Mouse (Mus musculus) forebrain, embryonic 11.5 days (tissue): Measurements from ENCODE around the gene Ptpn9. TPM values are rescaled to one million over a fixed set of nuclear protein-coding genes. Genes with fewer than 3 reads are reported as not detected.

ENCODE experiments used
- ATAC-seq: fragments of 200-750 bp; cut with Nextera tagmentation; replicated peaks from 2 replicates; pipeline ENCODE4 v1.8.0; 2017; ENCODE audit warnings: moderate TSS enrichment; ENCODE audit not compliant: low FRiP score
- DNase-seq: peaks from one replicate; pipeline ENCODE4 v3.0.0-alpha.2; 2017; ENCODE audit warnings: low spot score
- H3K27ac ChIP-seq: fragments of 300-500 bp; sonication (generic); 2 replicates; pipeline ENCODE4 v1.5.1; 2014; ENCODE audit warnings: low read depth, low read length
- H3K27me3 ChIP-seq: fragments of 300-500 bp; sonication (generic); 2 replicates; pipeline ENCODE4 v1.6.1; 2014; ENCODE audit warnings: mild to moderate bottlenecking, low read length, mixed read lengths; ENCODE audit not compliant: control insufficient read depth, insufficient read depth
- H3K36me3 ChIP-seq: fragments of 300-500 bp; sonication (generic); 2 replicates; pipeline ENCODE4 v1.6.1; 2014; ENCODE audit warnings: mild to moderate bottlenecking, low read length, moderate library complexity, mixed read lengths; ENCODE audit not compliant: control insufficient read depth, insufficient read depth
- H3K4me1 ChIP-seq: fragments of 300-500 bp; sonication (generic); replicated peaks from 2 replicates; pipeline ENCODE4 v1.6.1; 2014; ENCODE audit warnings: low read length, mixed read lengths; ENCODE audit not compliant: control insufficient read depth, insufficient read depth
- H3K4me2 ChIP-seq: fragments of 300-500 bp; sonication (generic); 2 replicates; pipeline ENCODE4 v1.6.1; 2014; ENCODE audit warnings: low read depth, mild to moderate bottlenecking, low read length, moderate library complexity, mixed read lengths; ENCODE audit not compliant: severe bottlenecking
- H3K4me3 ChIP-seq: fragments of 300-500 bp; sonication (generic); 2 replicates; pipeline ENCODE4 v1.5.1; 2014; ENCODE audit warnings: low read depth, low read length
- H3K9ac ChIP-seq: fragments of 300-500 bp; sonication (generic); 2 replicates; pipeline ENCODE4 v1.6.1; 2014; ENCODE audit warnings: low read length
- H3K9me3 ChIP-seq: fragments of 300-500 bp; sonication (generic); 2 replicates; pipeline ENCODE4 v1.6.1; 2016; ENCODE audit warnings: low read length, mixed read lengths; ENCODE audit not compliant: control insufficient read depth
- whole genome bisulfite sequencing: fragments of 180-500 bp; shearing (Covaris S2); extraction: QIAGEN DNeasy Blood & Tissue Kit; methylation state at CpG from one replicate; pipeline ENCODE4 v1.1.7; 2014; 5-methylcytosine and 5-hydroxymethylcytosine counted together
- polyA plus RNA-seq: library from polyadenylated mRNA; unstranded; fragments of >200 nt; fragmentation: Nextera tagmentation; extraction: Ambion mirVana; gene quantifications from 2 replicates; pipeline ENCODE4 v1.2.1, GENCODE M21; 2014

Ptpn9 gene
- polyA plus RNA-seq, 1 experiment from 2014 or later: 31.8 TPM

DNA sequence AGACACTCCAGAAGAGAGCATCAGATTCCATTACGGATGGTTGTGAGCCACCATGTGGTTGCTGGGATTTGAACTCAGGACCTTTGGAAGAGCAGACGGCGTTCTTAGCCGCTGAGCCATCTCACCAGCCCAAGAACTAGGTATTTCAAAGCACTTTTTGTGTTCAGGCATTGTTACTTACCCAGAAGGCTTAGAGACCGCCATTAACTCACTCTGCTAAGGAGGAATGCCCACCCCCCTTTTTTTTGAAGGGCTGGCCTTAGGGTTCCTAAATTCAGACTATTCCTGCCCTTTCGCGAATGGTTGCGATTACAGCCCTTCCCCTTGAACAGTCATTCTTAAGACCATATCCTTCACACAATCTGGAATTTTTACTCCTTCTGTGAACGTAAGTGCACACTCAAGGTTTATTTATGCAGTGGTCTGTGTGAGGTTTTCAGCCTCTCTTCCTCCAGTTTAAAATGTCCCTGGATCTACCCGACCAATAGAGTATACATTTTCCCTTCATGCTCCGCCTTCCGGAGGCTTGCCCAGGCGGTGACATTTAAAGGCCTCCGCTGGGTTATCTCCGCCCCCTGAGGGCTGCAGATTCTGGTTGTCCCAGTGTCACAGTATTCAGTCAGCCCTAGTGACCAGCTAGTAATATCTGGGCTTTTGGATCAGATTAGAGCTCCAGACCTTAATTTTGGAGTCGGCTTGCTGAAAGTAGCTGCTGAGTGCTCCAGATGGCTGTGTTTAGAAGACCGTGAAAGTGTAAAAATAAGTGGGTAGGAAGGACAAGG lies 80.3 kb downstream of the Ptpn9 start:
- no peak for ATAC-seq
- whole genome bisulfite sequencing: 6% methylated on average over 17 of the region's 17 CpGs

DNA sequence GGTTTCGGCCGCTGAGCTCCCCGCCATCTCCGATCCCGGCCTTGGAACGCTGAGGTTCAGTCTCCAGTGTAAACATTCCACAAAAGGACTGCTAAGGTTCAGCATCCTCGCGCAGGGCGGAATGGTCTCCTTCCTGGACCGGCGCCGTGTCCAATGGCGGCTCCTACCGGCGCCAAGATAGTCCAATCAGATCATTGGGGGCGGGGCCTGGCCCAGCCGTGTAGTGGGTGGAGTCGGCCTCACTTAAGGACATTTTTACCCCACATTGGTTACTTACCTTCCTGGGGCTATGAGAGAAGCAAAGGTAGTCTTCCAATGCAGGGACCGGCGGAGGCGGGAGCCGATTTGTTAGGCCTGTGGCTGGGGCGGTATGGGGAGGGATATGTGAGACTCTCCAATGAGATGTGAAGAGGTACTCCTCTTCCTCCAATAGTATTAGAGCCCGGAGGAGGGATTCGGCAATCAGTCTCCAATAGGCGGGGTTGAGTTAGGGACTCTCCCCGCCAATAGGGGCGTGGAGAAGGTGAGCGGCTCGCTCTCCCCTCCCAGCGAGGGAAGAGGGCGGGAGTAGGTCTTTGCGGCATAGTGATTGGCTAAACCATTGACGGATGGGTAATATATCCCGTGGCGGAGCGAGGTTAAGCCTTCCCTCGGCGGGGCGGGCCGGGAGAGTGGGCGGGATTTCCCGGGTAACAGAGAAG lies 81.1 kb downstream of the Ptpn9 start:
- Histone ChIP-seq H3K4me2 (peak overlapping the region; percentile 95), H3K4me3 (peak overlapping the region; percentile 88), H3K27me3 (no peaks in the 10 kb centered on the region), H3K9me3 (no peaks in the 10 kb centered on the region), H3K4me1 (no peaks in the 10 kb centered on the region; the same call in 1 of the 2 replicates), H3K9ac (peak overlapping the region; percentile 87), H3K36me3 (no peaks in the 10 kb centered on the region), H3K27ac (peak overlapping the region; percentile 98)
- WGBS: under 1% methylated on average over 43 of the region's 43 CpGs
- DNase-seq: peak; percentile 98
- ATAC-seq: peak; percentile 85

More for the DNA sequence above, 80.3 kb downstream of the Ptpn9 start:
- DNase-seq: peak; percentile 70
- Histone ChIP-seq H3K4me3 (peak overlapping the region; percentile 88), H3K27me3 (no peaks in the 10 kb centered on the region), H3K4me2 (peak overlapping the region; percentile 95), H3K9ac (peak overlapping the region; percentile 43), H3K4me1 (no peaks in the 10 kb centered on the region; the same call in 1 of the 2 replicates), H3K27ac (peak overlapping the region; percentile 98), H3K36me3 (no peaks in the 10 kb centered on the region), H3K9me3 (no peaks in the 10 kb centered on the region)

DNA sequence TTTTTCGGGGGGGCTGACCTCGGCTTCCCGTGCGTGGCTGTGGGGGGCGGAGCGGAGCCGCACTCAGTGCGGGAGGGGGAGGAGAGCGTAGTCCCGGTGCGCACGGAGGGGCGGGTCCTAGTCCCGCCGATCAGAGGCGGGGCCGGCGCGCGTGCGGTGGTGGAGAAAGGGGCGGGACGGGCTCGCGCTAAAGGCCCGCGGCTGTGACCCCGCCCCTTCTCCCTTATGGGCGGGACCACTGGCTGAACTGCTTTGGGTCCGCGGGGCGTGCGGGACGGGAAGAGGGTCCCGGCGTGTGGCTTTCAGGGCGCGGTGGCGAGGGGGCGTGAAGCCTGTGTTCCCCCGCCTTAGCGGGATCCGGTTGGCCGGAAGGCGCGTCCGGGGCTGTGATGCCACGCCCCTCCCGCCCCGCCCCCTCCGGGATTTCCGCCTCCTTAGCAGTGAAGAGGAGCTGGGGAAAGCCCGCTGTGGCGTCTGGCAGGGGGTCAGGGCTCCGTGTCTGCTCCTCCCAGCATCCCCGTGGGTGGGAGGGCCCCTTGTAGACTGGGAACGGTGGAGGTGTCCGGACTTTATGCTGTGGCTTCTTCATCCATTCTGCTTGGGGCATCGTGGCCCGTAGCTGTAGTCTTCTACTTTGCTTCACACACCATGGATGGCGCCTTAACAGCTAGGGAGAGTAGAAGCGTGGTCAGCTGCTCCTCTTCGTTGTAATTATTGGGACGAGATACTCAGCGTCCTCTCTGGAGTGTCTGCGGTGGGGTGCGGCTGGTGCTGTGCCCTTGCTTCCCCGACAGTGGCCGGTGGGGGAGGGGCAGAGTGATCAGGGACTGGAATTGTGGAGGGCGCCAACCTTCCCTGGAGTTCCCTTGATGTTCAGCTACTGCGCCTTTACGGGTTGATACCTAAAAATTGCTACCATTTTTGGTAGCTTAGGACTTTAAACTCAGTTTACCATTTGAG lies 82.3 kb downstream of the Ptpn9 start:
- 2% methylated on average over 69 of the region's 72 CpGs for WGBS
- Histone ChIP-seq H3K36me3 (no peaks in the 10 kb centered on the region), H3K27me3 (no peaks in the 10 kb centered on the region), H3K4me3 (peak overlapping the region; percentile 88), H3K4me2 (peak overlapping the region; percentile 95), H3K27ac (peak overlapping the region; percentile 96), H3K9me3 (no peaks in the 10 kb centered on the region), H3K9ac (peak overlapping the region; percentile 87), H3K4me1 (no peaks in the 10 kb centered on the region; the same call in 1 of the 2 replicates)
- DNase-seq: peak; percentile 93
- peak; percentile 19 for ATAC-seq

DNA sequence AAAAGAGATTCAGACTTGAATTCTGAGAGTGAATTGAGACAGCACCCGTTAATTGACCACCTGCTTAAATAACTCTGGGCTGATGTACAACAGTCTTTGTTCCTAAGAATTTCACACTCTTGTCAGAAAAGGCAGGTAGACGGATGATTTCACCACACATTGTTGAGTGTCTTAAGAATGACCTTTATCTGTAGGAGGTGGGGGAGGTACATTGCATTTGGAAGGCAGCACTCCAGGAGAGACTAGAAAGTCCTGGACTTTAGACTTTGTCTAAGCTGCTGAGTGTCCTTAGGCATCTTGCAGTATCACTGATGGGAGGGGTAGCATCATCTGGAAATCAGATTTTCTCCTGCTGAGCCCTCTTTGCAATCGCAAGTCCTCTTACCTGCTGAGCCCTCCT lies 87.5 kb downstream of the Ptpn9 start:
- ATAC-seq (no peak), DNase-seq (no peak)
- Histone ChIP-seq H3K4me1 (no peaks in the 10 kb centered on the region), H3K4me2 (no peak overlapping the region), H3K27ac (no peak overlapping the region), H3K9me3 (no peaks in the 10 kb centered on the region), H3K27me3 (no peaks in the 10 kb centered on the region), H3K36me3 (no peaks in the 10 kb centered on the region), H3K4me3 (no peak overlapping the region), H3K9ac (no peak overlapping the region)
- WGBS: 84% methylated on average over 3 of the region's 3 CpGs

Other genes with a start within 250 kb of the Ptpn9 start
- 2.5 and 3.2 TPM in 2 replicates for gene Lingo1, start 198.5 kb upstream of the Ptpn9 start, polyA plus RNA-seq
- gene Odf3l1, start 130.2 kb upstream of the Ptpn9 start, polyA plus RNA-seq: not detected in 2 replicates
- 1.4 and 2.0 TPM in 2 replicates for gene Cspg4, start 129.9 kb upstream of the Ptpn9 start, polyA plus RNA-seq
- 5.8 and 6.0 TPM in 2 replicates for gene Snx33, start 66.6 kb upstream of the Ptpn9 start, polyA plus RNA-seq
- gene Imp3, start 57.4 kb upstream of the Ptpn9 start, polyA plus RNA-seq: 63.6 and 65.4 TPM in 2 replicates
- gene Snupn, start 44.0 kb upstream of the Ptpn9 start, polyA plus RNA-seq: 27.8 and 28.4 TPM in 2 replicates
- 63.7 and 71.4 TPM in 2 replicates for gene Sin3a, start 77.1 kb downstream of the Ptpn9 start, polyA plus RNA-seq
- gene Man2c1, start 135.8 kb downstream of the Ptpn9 start, polyA plus RNA-seq: 37.6 and 41.3 TPM in 2 replicates
- 5.2 and 5.4 TPM in 2 replicates for gene Neil1, start 153.4 kb downstream of the Ptpn9 start, polyA plus RNA-seq
- gene Commd4, start 163.4 kb downstream of the Ptpn9 start, polyA plus RNA-seq: 87.1 and 99.0 TPM in 2 replicates
- gene Trcg1, start 241.6 kb downstream of the Ptpn9 start, polyA plus RNA-seq: 0.09 TPM in 1 of 2 replicates, not detected in the other